Mouse (Mus musculus): ENCODE measurements around the gene Ep300. TPM values are rescaled to one million over a fixed set of nuclear protein-coding genes. Genes with fewer than 3 reads are reported as not detected.

Ep300 gene
- polyA plus RNA-seq, 1 experiment from 2014 or later = 7.3 TPM

GRCm38 (mm10) chr15:81555986-81556385, 29.2 kb upstream of the Ep300 start:
- H3K4me1 ChIP-seq (ENCODE audit: control insufficient read depth, low read depth, low read length) = no peaks in the 10 kb centered on the region
- H3K36me3 ChIP-seq (ENCODE audit: control insufficient read depth, insufficient read depth) = no peaks in the 10 kb centered on the region
- no peak overlapping the region for H3K27ac ChIP-seq (ENCODE audit: low read length)
- no peak overlapping the region for H3K4me2 ChIP-seq (ENCODE audit: low read depth, low read length)
- ATAC-seq (ENCODE audit: low read depth) = no peak
- no peak overlapping the region for H3K4me3 ChIP-seq (ENCODE audit: low read depth, low read length)
- H3K9ac ChIP-seq (ENCODE audit: low read depth, low read length) = no peak overlapping the region
- 66% methylated on average over 3 of the region's 3 CpGs for WGBS (ENCODE audit: insufficient replicate concordance)
- H3K9me3 ChIP-seq (replicated peaks; ENCODE audit: control insufficient read depth, low read length) = no peaks in the 10 kb centered on the region
- no peaks in the 10 kb centered on the region for H3K27me3 ChIP-seq (ENCODE audit: control insufficient read depth, insufficient read depth, low read depth, low read length)

GRCm38 (mm10) chr15:81561501-81561900, 23.6 kb upstream of the Ep300 start:
- H3K4me2 ChIP-seq (ENCODE audit: low read depth, low read length) = no peak overlapping the region
- no peaks in the 10 kb centered on the region for H3K36me3 ChIP-seq (ENCODE audit: control insufficient read depth, insufficient read depth)
- no peak for ATAC-seq (ENCODE audit: low read depth)
- H3K9ac ChIP-seq (ENCODE audit: low read depth, low read length) = no peak overlapping the region
- H3K27me3 ChIP-seq (ENCODE audit: control insufficient read depth, insufficient read depth, low read depth, low read length) = no peaks in the 10 kb centered on the region
- no peaks in the 10 kb centered on the region for H3K9me3 ChIP-seq (replicated peaks; ENCODE audit: control insufficient read depth, low read length)
- no peak overlapping the region for H3K27ac ChIP-seq (ENCODE audit: low read length)
- WGBS (ENCODE audit: insufficient replicate concordance) = 61% methylated on average over 3 of the region's 3 CpGs
- H3K4me1 ChIP-seq (ENCODE audit: control insufficient read depth, low read depth, low read length) = no peaks in the 10 kb centered on the region
- H3K4me3 ChIP-seq (ENCODE audit: low read depth, low read length) = no peak overlapping the region

GRCm38 (mm10) chr15:81561996-81562395, 23.2 kb upstream of the Ep300 start:
- 60% methylated on average over 9 of the region's 9 CpGs for WGBS (ENCODE audit: insufficient replicate concordance)
- Histone ChIP-seq H3K9me3 (replicated peaks; ENCODE audit: control insufficient read depth, low read length) (no peaks in the 10 kb centered on the region), H3K4me3 (ENCODE audit: low read depth, low read length) (no peak overlapping the region), H3K9ac (ENCODE audit: low read depth, low read length) (no peak overlapping the region), H3K27me3 (ENCODE audit: control insufficient read depth, insufficient read depth, low read depth, low read length) (no peaks in the 10 kb centered on the region), H3K27ac (ENCODE audit: low read length) (no peak overlapping the region), H3K36me3 (ENCODE audit: control insufficient read depth, insufficient read depth) (no peaks in the 10 kb centered on the region), H3K4me1 (ENCODE audit: control insufficient read depth, low read depth, low read length) (no peaks in the 10 kb centered on the region), H3K4me2 (ENCODE audit: low read depth, low read length) (no peak overlapping the region)
- no peak for ATAC-seq (ENCODE audit: low read depth)

GRCm38 (mm10) chr15:81562491-81563488, 22.4 kb upstream of the Ep300 start:
- Histone ChIP-seq H3K4me1 (ENCODE audit: control insufficient read depth, low read depth, low read length) (no peaks in the 10 kb centered on the region), H3K9me3 (replicated peaks; ENCODE audit: control insufficient read depth, low read length) (no peaks in the 10 kb centered on the region), H3K4me3 (ENCODE audit: low read depth, low read length) (no peak overlapping the region), H3K27me3 (ENCODE audit: control insufficient read depth, insufficient read depth, low read depth, low read length) (no peaks in the 10 kb centered on the region), H3K27ac (ENCODE audit: low read length) (no peak overlapping the region), H3K36me3 (ENCODE audit: control insufficient read depth, insufficient read depth) (no peaks in the 10 kb centered on the region), H3K4me2 (ENCODE audit: low read depth, low read length) (no peak overlapping the region), H3K9ac (ENCODE audit: low read depth, low read length) (no peak overlapping the region)
- no peak for ATAC-seq (ENCODE audit: low read depth)
- 44% methylated on average over 9 of the region's 9 CpGs for WGBS (ENCODE audit: insufficient replicate concordance)

- no peaks in the 10 kb centered on the region; the same call in 1 of the 2 replicates for H3K4me1 ChIP-seq (ENCODE audit: control insufficient read depth, low read depth, low read length)
- H3K27ac ChIP-seq (ENCODE audit: low read length) = no peak overlapping the region
- H3K4me3 ChIP-seq (ENCODE audit: low read depth, low read length) = no peak overlapping the region
- H3K9ac ChIP-seq (ENCODE audit: low read depth, low read length) = no peak overlapping the region
- H3K9me3 ChIP-seq (replicated peaks; ENCODE audit: control insufficient read depth, low read length) = no peaks in the 10 kb centered on the region
- no peaks in the 10 kb centered on the region for H3K27me3 ChIP-seq (ENCODE audit: control insufficient read depth, insufficient read depth, low read depth, low read length)
- no peak for ATAC-seq (ENCODE audit: low read depth)
- peak overlapping the region; percentile 13; the same call in 1 of the 2 replicates for H3K4me2 ChIP-seq (ENCODE audit: low read depth, low read length)
- H3K36me3 ChIP-seq (ENCODE audit: control insufficient read depth, insufficient read depth) = no peaks in the 10 kb centered on the region
- 15% methylated on average over 2 of the region's 2 CpGs for whole genome bisulfite sequencing (ENCODE audit: insufficient replicate concordance)
Observed at GRCm38 (mm10) chr15:81568093-81568492, 17.1 kb upstream of the Ep300 start.

GRCm38 (mm10) chr15:81568592-81568991, 16.6 kb upstream of the Ep300 start:
- Histone ChIP-seq H3K4me2 (ENCODE audit: low read depth, low read length) (peak overlapping the region; percentile 13), H3K36me3 (ENCODE audit: control insufficient read depth, insufficient read depth) (no peaks in the 10 kb centered on the region), H3K4me1 (ENCODE audit: control insufficient read depth, low read depth, low read length) (no peaks in the 10 kb centered on the region; the same call in 1 of the 2 replicates), H3K4me3 (ENCODE audit: low read depth, low read length) (no peak overlapping the region), H3K9me3 (replicated peaks; ENCODE audit: control insufficient read depth, low read length) (no peaks in the 10 kb centered on the region), H3K27ac (ENCODE audit: low read length) (no peak overlapping the region), H3K27me3 (ENCODE audit: control insufficient read depth, insufficient read depth, low read depth, low read length) (no peaks in the 10 kb centered on the region), H3K9ac (ENCODE audit: low read depth, low read length) (no peak overlapping the region)
- WGBS (ENCODE audit: insufficient replicate concordance) = 3% methylated on average over 2 of the region's 2 CpGs
- no peak for ATAC-seq (ENCODE audit: low read depth)

- 22% methylated on average over 3 of the region's 3 CpGs for WGBS (ENCODE audit: insufficient replicate concordance)
- no peak overlapping the region for H3K9ac ChIP-seq (ENCODE audit: low read depth, low read length)
- ATAC-seq (ENCODE audit: low read depth) = peak; percentile 46
- no peak overlapping the region; the same call in 1 of the 2 replicates for H3K27ac ChIP-seq (ENCODE audit: low read length)
- H3K27me3 ChIP-seq (ENCODE audit: control insufficient read depth, insufficient read depth, low read depth, low read length) = no peaks in the 10 kb centered on the region
- H3K36me3 ChIP-seq (ENCODE audit: control insufficient read depth, insufficient read depth) = no peaks in the 10 kb centered on the region
- peaks cover 14% of the 10 kb centered on the region for H3K4me1 ChIP-seq (ENCODE audit: control insufficient read depth, low read depth, low read length)
- no peak overlapping the region for H3K4me2 ChIP-seq (ENCODE audit: low read depth, low read length)
- H3K9me3 ChIP-seq (replicated peaks; ENCODE audit: control insufficient read depth, low read length) = no peaks in the 10 kb centered on the region
- no peak overlapping the region for H3K4me3 ChIP-seq (ENCODE audit: low read depth, low read length)
Observed at GRCm38 (mm10) chr15:81576961-81577360, 8.2 kb upstream of the Ep300 start.

GRCm38 (mm10) chr15:81577743-81578165, 7.4 kb upstream of the Ep300 start:
- 58% methylated on average over 7 of the region's 7 CpGs for WGBS (ENCODE audit: insufficient replicate concordance)
- Histone ChIP-seq H3K9me3 (replicated peaks; ENCODE audit: control insufficient read depth, low read length) (no peaks in the 10 kb centered on the region), H3K27me3 (ENCODE audit: control insufficient read depth, insufficient read depth, low read depth, low read length) (no peaks in the 10 kb centered on the region), H3K9ac (ENCODE audit: low read depth, low read length) (0 out of 2 replicates have a peak overlapping the region, but pooled peaks have one; percentile 5), H3K36me3 (ENCODE audit: control insufficient read depth, insufficient read depth) (no peaks in the 10 kb centered on the region), H3K4me1 (ENCODE audit: control insufficient read depth, low read depth, low read length) (peaks cover 14% of the 10 kb centered on the region), H3K4me3 (ENCODE audit: low read depth, low read length) (no peak overlapping the region), H3K4me2 (ENCODE audit: low read depth, low read length) (peak overlapping the region; percentile 42), H3K27ac (ENCODE audit: low read length) (peak overlapping the region; percentile 68)
- peak; percentile 96 for ATAC-seq (ENCODE audit: low read depth)

GRCm38 (mm10) chr15:81584466-81584865, 685 bp upstream of the Ep300 start:
- Histone ChIP-seq H3K27me3 (ENCODE audit: control insufficient read depth, insufficient read depth, low read depth, low read length) (no peaks in the 10 kb centered on the region), H3K4me1 (ENCODE audit: control insufficient read depth, low read depth, low read length) (peaks cover 15% of the 10 kb centered on the region), H3K4me3 (ENCODE audit: low read depth, low read length) (peak overlapping the region; percentile 93), H3K27ac (ENCODE audit: low read length) (peak overlapping the region; percentile 85), H3K9ac (ENCODE audit: low read depth, low read length) (peak overlapping the region; percentile 74), H3K36me3 (ENCODE audit: control insufficient read depth, insufficient read depth) (no peaks in the 10 kb centered on the region), H3K9me3 (replicated peaks; ENCODE audit: control insufficient read depth, low read length) (no peaks in the 10 kb centered on the region), H3K4me2 (ENCODE audit: low read depth, low read length) (peak overlapping the region; percentile 63)
- ATAC-seq (ENCODE audit: low read depth) = no peak
- WGBS (ENCODE audit: insufficient replicate concordance) = 15% methylated on average over 3 of the region's 3 CpGs

All from liver, embryonic 16.5 days (tissue).